Mouse (Mus musculus) lung, embryonic 15.5 days (tissue): Measurements from ENCODE around the gene AI597479. TPM values are rescaled to one million over a fixed set of nuclear protein-coding genes. Genes with fewer than 3 reads are reported as not detected.

ENCODE experiments used
- ATAC-seq: fragments of 200-750 bp; cut with Nextera tagmentation; 2 replicates; pipeline ENCODE4 v1.8.0; 2017; ENCODE audit warnings: moderate number of reproducible peaks, borderline replicate concordance; ENCODE audit not compliant: low FRiP score, low TSS enrichment; ENCODE audit errors: extremely low read depth
- H3K27ac ChIP-seq: fragments of 300-500 bp; sonication (generic); 2 replicates; pipeline ENCODE4 v1.5.1; 2015; ENCODE audit warnings: moderate library complexity, mild to moderate bottlenecking, inconsistent platforms
- H3K27me3 ChIP-seq: fragments of 300-500 bp; sonication (generic); 2 replicates; pipeline ENCODE4 v1.6.1; 2015; ENCODE audit warnings: inconsistent platforms
- H3K36me3 ChIP-seq: fragments of 300-500 bp; sonication (generic); 2 replicates; pipeline ENCODE4 v1.6.1; 2015; ENCODE audit warnings: inconsistent platforms
- H3K4me1 ChIP-seq: fragments of 300-500 bp; sonication (generic); 2 replicates; pipeline ENCODE4 v1.6.1; 2015; ENCODE audit warnings: inconsistent platforms
- H3K4me2 ChIP-seq: fragments of 300-500 bp; sonication (generic); 2 replicates; pipeline ENCODE4 v1.6.1; 2015; ENCODE audit warnings: inconsistent platforms, mild to moderate bottlenecking, moderate library complexity
- H3K4me3 ChIP-seq: fragments of 300-500 bp; sonication (generic); 2 replicates; pipeline ENCODE4 v1.5.1; 2015; ENCODE audit warnings: mild to moderate bottlenecking, inconsistent platforms
- H3K9ac ChIP-seq: fragments of 300-500 bp; sonication (generic); 2 replicates; pipeline ENCODE4 v1.6.1; 2015; ENCODE audit warnings: inconsistent platforms
- H3K9me3 ChIP-seq: fragments of 300-500 bp; sonication (generic); 2 replicates; pipeline ENCODE4 v1.6.1; 2016; ENCODE audit warnings: inconsistent platforms
- WGBS: fragments of 180-500 bp; shearing (Covaris S2); methylation state at CpG from one replicate; pipeline ENCODE4 v1.1.7; 2015; 5-methylcytosine and 5-hydroxymethylcytosine counted together
- polyA plus RNA-seq: library from polyadenylated mRNA; unstranded; fragments of >200 nt; fragmentation: Nextera tagmentation; extraction: Ambion mirVana; gene quantifications from 2 replicates; pipeline ENCODE4 v1.2.1, GENCODE M21; 2015

Gene AI597479
- polyA plus RNA-seq, 1 experiment from 2014 or later = 33.3 TPM

GRCm38 (mm10) chr1:43091306-43092055 lies 7.0 kb upstream of the AI597479 start:
- ATAC-seq = peak; percentile 3; the same call in 1 of the 2 replicates
- Histone ChIP-seq H3K36me3 (no peaks in the 10 kb centered on the region), H3K4me3 (peak overlapping the region; percentile 71), H3K27ac (no peak overlapping the region), H3K4me1 (peaks cover 11% of the 10 kb centered on the region), H3K9ac (peak overlapping the region; percentile 86), H3K9me3 (no peaks in the 10 kb centered on the region), H3K4me2 (peak overlapping the region; percentile 86), H3K27me3 (no peaks in the 10 kb centered on the region)
- WGBS = 37% methylated on average over 13 of the region's 13 CpGs

- WGBS = 1% methylated on average over 86 of the region's 102 CpGs
- no peaks in the 10 kb centered on the region for H3K9me3 ChIP-seq
- H3K4me2 ChIP-seq = peak overlapping the region; percentile 86
- peak; percentile 89; the same call in 1 of the 2 replicates for ATAC-seq
- H3K27me3 ChIP-seq = no peaks in the 10 kb centered on the region
- peaks cover 14% of the 10 kb centered on the region for H3K4me1 ChIP-seq
- peak overlapping the region; percentile 71 for H3K4me3 ChIP-seq
- H3K27ac ChIP-seq = peak overlapping the region; percentile 73
- no peaks in the 10 kb centered on the region for H3K36me3 ChIP-seq
- peak overlapping the region; percentile 86 for H3K9ac ChIP-seq
These were observed 6.2 kb upstream of the AI597479 start for GRCm38 (mm10) chr1:43092056-43093015.

- no peak overlapping the region for H3K27ac ChIP-seq
- no peak overlapping the region for H3K4me3 ChIP-seq
- H3K36me3 ChIP-seq = no peaks in the 10 kb centered on the region
- 93% methylated on average over 2 of the region's 2 CpGs for WGBS
- H3K27me3 ChIP-seq = no peaks in the 10 kb centered on the region
- ATAC-seq = no peak
- H3K9me3 ChIP-seq = no peaks in the 10 kb centered on the region
- peaks cover 15% of the 10 kb centered on the region for H3K4me1 ChIP-seq
- no peak overlapping the region for H3K4me2 ChIP-seq
- no peak overlapping the region for H3K9ac ChIP-seq
These were observed 4.3 kb upstream of the AI597479 start for GRCm38 (mm10) chr1:43094206-43094605.

GRCm38 (mm10) chr1:43108729-43109128 lies 10.2 kb downstream of the AI597479 start:
- no peaks in the 10 kb centered on the region for H3K27me3 ChIP-seq
- no peak overlapping the region for H3K4me2 ChIP-seq
- H3K9me3 ChIP-seq = no peaks in the 10 kb centered on the region
- H3K36me3 ChIP-seq = peaks cover 52% of the 10 kb centered on the region
- ATAC-seq = no peak
- H3K9ac ChIP-seq = no peak overlapping the region
- no peak overlapping the region for H3K4me3 ChIP-seq
- H3K4me1 ChIP-seq = no peaks in the 10 kb centered on the region
- H3K27ac ChIP-seq = no peak overlapping the region
- WGBS = 82% methylated on average over 2 of the region's 2 CpGs

- Histone ChIP-seq H3K27me3 (no peaks in the 10 kb centered on the region), H3K9me3 (no peaks in the 10 kb centered on the region), H3K4me2 (no peak overlapping the region), H3K36me3 (peaks cover 62% of the 10 kb centered on the region), H3K9ac (no peak overlapping the region), H3K4me1 (no peaks in the 10 kb centered on the region), H3K27ac (no peak overlapping the region), H3K4me3 (no peak overlapping the region)
- ATAC-seq = no peak
- WGBS = 57% methylated on average over 4 of the region's 4 CpGs
These were observed 12.0 kb downstream of the AI597479 start for GRCm38 (mm10) chr1:43110556-43110955.

GRCm38 (mm10) chr1:43112882-43113281 lies 14.4 kb downstream of the AI597479 start:
- no peaks in the 10 kb centered on the region for H3K9me3 ChIP-seq
- no peak overlapping the region for H3K4me2 ChIP-seq
- H3K27ac ChIP-seq = no peak overlapping the region
- H3K4me3 ChIP-seq = no peak overlapping the region
- H3K36me3 ChIP-seq = peaks cover 62% of the 10 kb centered on the region
- H3K4me1 ChIP-seq = no peaks in the 10 kb centered on the region
- no peak overlapping the region for H3K9ac ChIP-seq
- no peak for ATAC-seq
- no peaks in the 10 kb centered on the region for H3K27me3 ChIP-seq
- 76% methylated on average over 2 of the region's 2 CpGs for WGBS

- H3K4me1 ChIP-seq = no peaks in the 10 kb centered on the region
- H3K27me3 ChIP-seq = no peaks in the 10 kb centered on the region
- H3K36me3 ChIP-seq = peaks cover 43% of the 10 kb centered on the region
- no peak overlapping the region for H3K4me2 ChIP-seq
- no peak overlapping the region for H3K27ac ChIP-seq
- H3K9ac ChIP-seq = no peak overlapping the region
- no peaks in the 10 kb centered on the region for H3K9me3 ChIP-seq
- ATAC-seq = no peak
- no peak overlapping the region for H3K4me3 ChIP-seq
- 92% methylated on average over 8 of the region's 8 CpGs for WGBS
These were observed 18.9 kb downstream of the AI597479 start for GRCm38 (mm10) chr1:43117435-43117834.

- Histone ChIP-seq H3K9me3 (no peaks in the 10 kb centered on the region), H3K27me3 (no peaks in the 10 kb centered on the region), H3K4me2 (no peak overlapping the region), H3K27ac (no peak overlapping the region), H3K4me3 (no peak overlapping the region), H3K36me3 (peaks cover 16% of the 10 kb centered on the region), H3K4me1 (no peaks in the 10 kb centered on the region), H3K9ac (no peak overlapping the region)
- no peak for ATAC-seq
- 90% methylated on average over 5 of the region's 5 CpGs for WGBS
These were observed 22.4 kb downstream of the AI597479 start for GRCm38 (mm10) chr1:43120950-43121349.

GRCm38 (mm10) chr1:43122616-43123015 lies 24.1 kb downstream of the AI597479 start:
- no peak for ATAC-seq
- no peaks in the 10 kb centered on the region for H3K9me3 ChIP-seq
- H3K4me1 ChIP-seq = no peaks in the 10 kb centered on the region
- H3K4me2 ChIP-seq = no peak overlapping the region
- H3K9ac ChIP-seq = no peak overlapping the region
- H3K27ac ChIP-seq = no peak overlapping the region
- H3K4me3 ChIP-seq = no peak overlapping the region
- H3K36me3 ChIP-seq = peaks cover 7% of the 10 kb centered on the region
- WGBS = 84% methylated on average over 2 of the region's 2 CpGs
- H3K27me3 ChIP-seq = no peaks in the 10 kb centered on the region

- WGBS = 68% methylated on average over 4 of the region's 4 CpGs
- ATAC-seq = peak; percentile 19; the same call in 1 of the 2 replicates
These were observed 26.2 kb downstream of the AI597479 start for GRCm38 (mm10) chr1:43124726-43125125.

GRCm38 (mm10) chr1:43127196-43127595 lies 28.7 kb downstream of the AI597479 start:
- Histone ChIP-seq H3K36me3 (no peaks in the 10 kb centered on the region), H3K4me2 (no peak overlapping the region), H3K27me3 (no peaks in the 10 kb centered on the region), H3K9me3 (no peaks in the 10 kb centered on the region), H3K27ac (no peak overlapping the region), H3K4me3 (no peak overlapping the region), H3K9ac (no peak overlapping the region), H3K4me1 (no peaks in the 10 kb centered on the region)
- no peak for ATAC-seq

More at GRCm38 (mm10) chr1:43124726-43125125, 26.2 kb downstream of the AI597479 start:
- Histone ChIP-seq H3K36me3 (no peaks in the 10 kb centered on the region), H3K4me2 (no peak overlapping the region), H3K27ac (no peak overlapping the region), H3K27me3 (no peaks in the 10 kb centered on the region), H3K9ac (no peak overlapping the region), H3K4me1 (no peaks in the 10 kb centered on the region), H3K9me3 (no peaks in the 10 kb centered on the region), H3K4me3 (no peak overlapping the region)
